Mouse (Mus musculus): Measurements from ENCODE around the gene Nudt3. TPM values are rescaled to one million over a fixed set of nuclear protein-coding genes. Genes with fewer than 3 reads are reported as not detected.

Gene Nudt3
- total RNA-seq, 2 experiments from 2014 or later, result 218 to 230 TPM

Other genes starting within 250 kb of the Nudt3 start
- gene Grm4, start 102.1 kb downstream of the Nudt3 start, total RNA-seq (2021), result not detected
- 10 to 100 TPM; 17.2 to 18.7 TPM for gene Hmga1, start 67.0 kb downstream of the Nudt3 start, total RNA-seq (2021)
- 1 to 10 TPM; 2.6 to 4.4 TPM for gene AI413582, start 57.7 kb downstream of the Nudt3 start, total RNA-seq (2021)
- not detected for gene RPS10-NUDT3, start 11.7 kb upstream of the Nudt3 start, total RNA-seq (2021)
- 100 to 1,000 TPM; 514 to 595 TPM for gene Rps10, start 13.2 kb upstream of the Nudt3 start, total RNA-seq (2021)
- gene Pacsin1, start 32.0 kb upstream of the Nudt3 start, total RNA-seq (2021), result under 1 TPM; 0.13 to 0.23 TPM
- under 1 TPM; 0.33 to 0.47 TPM for gene Spdef, start 105.5 kb upstream of the Nudt3 start, total RNA-seq (2021)
- 10 to 100 TPM; 79.7 to 85.1 TPM for gene D17Wsu92e, start 197.2 kb upstream of the Nudt3 start, total RNA-seq (2021)
- 10 to 100 TPM; 79.1 to 81.2 TPM for gene Snrpc, start 214.7 kb upstream of the Nudt3 start, total RNA-seq (2021)
- 10 to 100 TPM; 15.8 to 16.6 TPM for gene Uhrf1bp1, start 232.9 kb upstream of the Nudt3 start, total RNA-seq (2021)

Data from gastrocnemius, postnatal 14 days (tissue).